9 mouse cellular contexts compared by ENCODE assay signal in genomic region chr2:84868521-84868943, GRCm38 (mm10). TPM values are rescaled to one million over a fixed set of nuclear protein-coding genes. Genes with fewer than 3 reads are reported as not detected.
DNase-seq lines count a peak whose midpoint lies in the region; ATAC-seq and TF ChIP-seq lines count a peak whose summit lies in the region.
"Had no signal": no experiment of that assay in that cellular context is flagged by ENCODE, and none has a peak within 500 bp of the region (broad histone marks: within the 10 kb centered on the region; RNA-seq: fewer than 3 reads in every experiment).

No protein-coding gene starts in this region.

- H3K4me2 ChIP-seq in hindbrain, postnatal 0 days (ENCODE audit: low read depth, low read length): no peak overlapping the region
- H3K4me2 ChIP-seq in hindbrain, embryonic 12.5 days (replicated peaks): no peak overlapping the region
- no peak overlapping the region for H3K4me2 ChIP-seq in heart, postnatal 0 days (ENCODE audit: low read depth, low read length)

- peaks cover 49% of the 10 kb centered on the region for H3K27me3 ChIP-seq in hindbrain, postnatal 0 days (ENCODE audit: insufficient read depth, low read length)
- peaks cover 82% of the 10 kb centered on the region for H3K27me3 ChIP-seq in hindbrain, embryonic 12.5 days
- peaks cover 86% of the 10 kb centered on the region for H3K27me3 ChIP-seq in heart, postnatal 0 days (ENCODE audit: control insufficient read depth, insufficient read depth, low read length)

- no peaks in the 10 kb centered on the region for H3K36me3 ChIP-seq in hindbrain, postnatal 0 days (ENCODE audit: insufficient read depth, low read length)
- no peaks in the 10 kb centered on the region for H3K36me3 ChIP-seq in hindbrain, embryonic 12.5 days
- no peaks in the 10 kb centered on the region for H3K36me3 ChIP-seq in ES-E14 (ENCODE audit: control insufficient read depth, insufficient read depth, low read length, poor library complexity, severe bottlenecking)
- no peaks in the 10 kb centered on the region for H3K36me3 ChIP-seq in heart, postnatal 0 days (replicated peaks; ENCODE audit: control insufficient read depth, insufficient read depth, low read length)

- no peak for ATAC-seq in hindbrain, postnatal 0 days
- no peak for ATAC-seq in hindbrain, embryonic 12.5 days (ENCODE audit: low FRiP score)
- peak; percentile 67 for ATAC-seq in common myeloid progenitor, adult 5-6 weeks (replicated peaks; ENCODE audit: low read depth, poor library complexity, severe bottlenecking)
- no peak for ATAC-seq in heart, postnatal 0 days (ENCODE audit: insufficient read depth, low read depth)
- 0 out of 2 replicates have a peak, but pooled peaks have one; percentile 57 for ATAC-seq in monocyte, adult 5-6 weeks (replicated peaks; ENCODE audit: insufficient number of reproducible peaks, low FRiP score, low TSS enrichment, poor library complexity, severe bottlenecking)

- no peak for TF ChIP-seq EP300 in heart, postnatal 0 days (IDR thresholded peaks at IDR 0.05; ENCODE audit: low read depth)

- no peak overlapping the region for H3K4me3 ChIP-seq in hindbrain, postnatal 0 days (ENCODE audit: low read length)
- H3K4me3 ChIP-seq in hindbrain, embryonic 12.5 days: no peak overlapping the region
- no peak overlapping the region for H3K4me3 ChIP-seq in ES-E14 (ENCODE audit: insufficient read depth in 1 of 2, low read depth in 1 of 2, low read length in 2 of 2, poor library complexity in 1 of 2, severe bottlenecking in 1 of 2)
- H3K4me3 ChIP-seq in heart, postnatal 0 days (ENCODE audit: low read depth, low read length): no peak overlapping the region

- intact Hi-C loops in left cerebral cortex, postnatal 36 days (cut with DNase I): loop anchor here (2.0 to 5.0 kb wide), 2 partner anchors 20 to 36 kb away; no protein-coding TSS in a partner anchor

- in situ Hi-C loops in ES-E14 (cut with MboI; ENCODE audit: low sequenced_read_pairs in 2 of 2, unreplicated experiment in 2 of 2): no loop called here

- 9% methylated on average over 5 of the region's 5 CpGs for WGBS in hindbrain, postnatal 0 days
- WGBS in hindbrain, embryonic 12.5 days: 8% methylated on average over 5 of the region's 5 CpGs
- 13% methylated on average over 5 of the region's 5 CpGs for WGBS in heart, postnatal 0 days

- H3K4me1 ChIP-seq in hindbrain, postnatal 0 days (ENCODE audit: insufficient read depth, low read length): peaks cover 11% of the 10 kb centered on the region
- H3K4me1 ChIP-seq in hindbrain, embryonic 12.5 days: peaks cover 23% of the 10 kb centered on the region
- no peaks in the 10 kb centered on the region for H3K4me1 ChIP-seq in ES-E14 (ENCODE audit: control insufficient read depth in 2 of 2, insufficient read depth in 2 of 2, low read length in 2 of 2, poor library complexity in 1 of 2)
- H3K4me1 ChIP-seq in heart, postnatal 0 days (ENCODE audit: control insufficient read depth, insufficient read depth): peaks cover 7% of the 10 kb centered on the region

- no peaks in the 10 kb centered on the region for H3K9me3 ChIP-seq in hindbrain, postnatal 0 days (ENCODE audit: low read length)
- H3K9me3 ChIP-seq in hindbrain, embryonic 12.5 days (replicated peaks): no peaks in the 10 kb centered on the region
- no peaks in the 10 kb centered on the region for H3K9me3 ChIP-seq in ES-E14 (ENCODE audit: control insufficient read depth, insufficient read depth, low read depth, low read length)
- no peaks in the 10 kb centered on the region for H3K9me3 ChIP-seq in heart, postnatal 0 days (replicated peaks; ENCODE audit: control insufficient read depth, low read length)

- TF ChIP-seq CTCF in hindbrain, postnatal 0 days (IDR thresholded peaks at IDR 0.05; ENCODE audit: low read depth): peak; percentile 83
- peak; percentile 75 for TF ChIP-seq CTCF in heart, postnatal 0 days (IDR thresholded peaks at IDR 0.05; ENCODE audit: low read depth)

- no peak overlapping the region for H3K27ac ChIP-seq in hindbrain, postnatal 0 days
- H3K27ac ChIP-seq in hindbrain, embryonic 12.5 days: no peak overlapping the region
- no peak overlapping the region for H3K27ac ChIP-seq in ES-E14 (ENCODE audit: insufficient read depth, low read depth, low read length, poor library complexity, severe bottlenecking)
- H3K27ac ChIP-seq in heart, postnatal 0 days (ENCODE audit: low read depth): no peak overlapping the region
- H3K27ac ChIP-seq: macrophage had no signal

- DNase-seq in hindbrain, postnatal 0 days (ENCODE audit: low spot score): peak; percentile 77
- peak; percentile 85 for DNase-seq in ES-E14 (ENCODE audit: low read depth, low spot score)
- peak; percentile 39 for DNase-seq in heart, postnatal 0 days (ENCODE audit: low spot score)
- peak; percentile 74 to 79 for DNase-seq in left cerebral cortex, postnatal 36 days (ENCODE audit: low spot score in 2 of 2)
- DNase-seq in thymus, adult 18-20 months: peak; percentile 50 to 57

- H3K9ac ChIP-seq in hindbrain, postnatal 0 days (replicated peaks; ENCODE audit: low read length): no peak overlapping the region
- H3K9ac ChIP-seq in hindbrain, embryonic 12.5 days: no peak overlapping the region
- no peak overlapping the region for H3K9ac ChIP-seq in ES-E14 (ENCODE audit: insufficient read depth, low read depth, low read length, poor library complexity, severe bottlenecking)
- H3K9ac ChIP-seq in heart, postnatal 0 days (replicated peaks; ENCODE audit: low read depth, low read length): no peak overlapping the region

TF ChIP-seq in ES-E14, 5 proteins besides CTCF, POLR2A, EP300 and RAD21:
- TF ChIP-seq CHD2 (IDR thresholded peaks at IDR 0.05; ENCODE audit: low read depth, low read length) (no peak), MAFK (IDR thresholded peaks at IDR 0.05; ENCODE audit: insufficient read depth, low read depth, low read length) (peak; percentile 53; the same call in 1 of the 2 replicates), ZNF384 (IDR thresholded peaks at IDR 0.05; ENCODE audit: low read depth, low read length) (no peak), HCFC1 (IDR thresholded peaks at IDR 0.05; ENCODE audit: borderline replicate concordance, insufficient read depth, low read length) (no peak), ZC3H11A (IDR thresholded peaks at IDR 0.05; ENCODE audit: borderline replicate concordance, low read depth, low read length) (peak; percentile 10; the same call in 1 of the 2 replicates)

RNA-seq across cellular contexts. Expression of gene Rtn4rl2, which starts 18.0 kb away (rescaled TPM):
- 10.1 and 12.2 TPM in 2 replicates for total RNA-seq in hindbrain, postnatal 0 days (2014; rRNA removed)
- polyA plus RNA-seq in hindbrain, postnatal 0 days (2015; fragmentation: Nextera tagmentation; extraction: Ambion mirVana): 4.2 and 4.3 TPM in 2 replicates
- polyA plus RNA-seq in hindbrain, embryonic 12.5 days (2016; fragmentation: Nextera tagmentation; extraction: Ambion mirVana): 5.2 and 6.4 TPM in 2 replicates
- 0.79 and 0.80 TPM in 2 replicates for total RNA-seq in ES-E14 (2012; rRNA removed)
- total RNA-seq in common myeloid progenitor, adult 5-6 weeks (2017): not detected in 2 replicates
- total RNA-seq in heart, postnatal 0 days (2014; rRNA removed; ENCODE audit: low replicate concordance): 1.6 and 9.2 TPM in 2 replicates
- polyA plus RNA-seq in heart, postnatal 0 days (2015; fragmentation: Nextera tagmentation; extraction: Ambion mirVana): 0.91 and 1.1 TPM in 2 replicates
- total RNA-seq in left cerebral cortex, postnatal 36 days (2021): 10 to 100 TPM; 90.0 to 92.0 TPM
- not detected in 3 replicates for total RNA-seq in monocyte, adult 5-6 weeks (2017)
- polyA plus RNA-seq: macrophage had no signal

RNA-seq across cellular contexts. Expression of gene Slc43a1, which starts 29.9 kb away (rescaled TPM):
- 5.8 and 9.3 TPM in 2 replicates for total RNA-seq in hindbrain, postnatal 0 days (2014; rRNA removed)
- 1.3 and 1.5 TPM in 2 replicates for polyA plus RNA-seq in hindbrain, postnatal 0 days (2015; fragmentation: Nextera tagmentation; extraction: Ambion mirVana)
- polyA plus RNA-seq in hindbrain, embryonic 12.5 days (2016; fragmentation: Nextera tagmentation; extraction: Ambion mirVana): 9.1 and 12.0 TPM in 2 replicates
- total RNA-seq in ES-E14 (2012; rRNA removed): 30.2 and 47.0 TPM in 2 replicates
- 21.0 and 23.4 TPM in 2 replicates for total RNA-seq in common myeloid progenitor, adult 5-6 weeks (2017)
- total RNA-seq in heart, postnatal 0 days (2014; rRNA removed; ENCODE audit: low replicate concordance): 3.9 and 14.1 TPM in 2 replicates
- polyA plus RNA-seq in heart, postnatal 0 days (2015; fragmentation: Nextera tagmentation; extraction: Ambion mirVana): 2.8 and 2.9 TPM in 2 replicates
- under 1 TPM; 0.25 to 0.32 TPM for total RNA-seq in left cerebral cortex, postnatal 36 days (2021)
- total RNA-seq in monocyte, adult 5-6 weeks (2017): 0.29 to 0.32 TPM in 2 of 3 replicates, not detected in the other

RNA-seq across cellular contexts. Expression of gene Timm10, which starts 41.7 kb away (rescaled TPM):
- 44.5 and 57.3 TPM in 2 replicates for total RNA-seq in hindbrain, postnatal 0 days (2014; rRNA removed)
- polyA plus RNA-seq in hindbrain, postnatal 0 days (2015; fragmentation: Nextera tagmentation; extraction: Ambion mirVana): 82.5 and 91.7 TPM in 2 replicates
- 35.0 and 35.8 TPM in 2 replicates for polyA plus RNA-seq in hindbrain, embryonic 12.5 days (2016; fragmentation: Nextera tagmentation; extraction: Ambion mirVana)
- total RNA-seq in ES-E14 (2012; rRNA removed): 60.2 and 73.5 TPM in 2 replicates
- total RNA-seq in common myeloid progenitor, adult 5-6 weeks (2017): 43.7 and 48.9 TPM in 2 replicates
- total RNA-seq in heart, postnatal 0 days (2014; rRNA removed; ENCODE audit: low replicate concordance): 117 and 140 TPM in 2 replicates
- polyA plus RNA-seq in heart, postnatal 0 days (2015; fragmentation: Nextera tagmentation; extraction: Ambion mirVana): 129 and 133 TPM in 2 replicates
- total RNA-seq in left cerebral cortex, postnatal 36 days (2021): 10 to 100 TPM; 53.8 to 55.9 TPM
- 11.3 to 21.0 TPM (median 16.2 TPM) in 3 replicates for total RNA-seq in monocyte, adult 5-6 weeks (2017)

RNA-seq across cellular contexts. Expression of gene Smtnl1, which starts 46.1 kb away (rescaled TPM):
- total RNA-seq in hindbrain, postnatal 0 days (2014; rRNA removed): 0.75 TPM in 1 of 2 replicates, not detected in the other
- not detected in 2 replicates for polyA plus RNA-seq in hindbrain, postnatal 0 days (2015; fragmentation: Nextera tagmentation; extraction: Ambion mirVana)
- polyA plus RNA-seq in hindbrain, embryonic 12.5 days (2016; fragmentation: Nextera tagmentation; extraction: Ambion mirVana): 0.13 TPM in 1 of 2 replicates, not detected in the other
- total RNA-seq in ES-E14 (2012; rRNA removed): 4.4 and 4.9 TPM in 2 replicates
- not detected in 2 replicates for total RNA-seq in common myeloid progenitor, adult 5-6 weeks (2017)
- not detected in 2 replicates for total RNA-seq in heart, postnatal 0 days (2014; rRNA removed; ENCODE audit: low replicate concordance)
- 0.07 and 0.12 TPM in 2 replicates for polyA plus RNA-seq in heart, postnatal 0 days (2015; fragmentation: Nextera tagmentation; extraction: Ambion mirVana)
- not detected for total RNA-seq in left cerebral cortex, postnatal 36 days (2021)
- total RNA-seq in monocyte, adult 5-6 weeks (2017): not detected in 3 replicates
- polyA plus RNA-seq: macrophage had no signal

Comparison
In these comparisons a context has a peak if more than half of its experiments do, and no peak if none do; other contexts are left out.
1. ATAC-seq: peak in common myeloid progenitor, adult 5-6 weeks (single experiment) and monocyte, adult 5-6 weeks (single experiment); none in hindbrain, postnatal 0 days (single experiment), hindbrain, embryonic 12.5 days (single experiment) and heart, postnatal 0 days (single experiment).
2. Peak in every context shown above with its lines, with median percentiles within 50 percentile points of each other: DNase-seq.